Mouse (Mus musculus) liver, adult (tissue): Measurements from ENCODE around the gene Il27.

ENCODE experiments used
- GATA4 ChIP-seq: IDR thresholded peaks from 2 replicates; pipeline ENCODE4 v1.6.1; 2014; ENCODE audit warnings: mild to moderate bottlenecking, low read length; ENCODE audit not compliant: insufficient replicate concordance

Il27 gene

DNA sequence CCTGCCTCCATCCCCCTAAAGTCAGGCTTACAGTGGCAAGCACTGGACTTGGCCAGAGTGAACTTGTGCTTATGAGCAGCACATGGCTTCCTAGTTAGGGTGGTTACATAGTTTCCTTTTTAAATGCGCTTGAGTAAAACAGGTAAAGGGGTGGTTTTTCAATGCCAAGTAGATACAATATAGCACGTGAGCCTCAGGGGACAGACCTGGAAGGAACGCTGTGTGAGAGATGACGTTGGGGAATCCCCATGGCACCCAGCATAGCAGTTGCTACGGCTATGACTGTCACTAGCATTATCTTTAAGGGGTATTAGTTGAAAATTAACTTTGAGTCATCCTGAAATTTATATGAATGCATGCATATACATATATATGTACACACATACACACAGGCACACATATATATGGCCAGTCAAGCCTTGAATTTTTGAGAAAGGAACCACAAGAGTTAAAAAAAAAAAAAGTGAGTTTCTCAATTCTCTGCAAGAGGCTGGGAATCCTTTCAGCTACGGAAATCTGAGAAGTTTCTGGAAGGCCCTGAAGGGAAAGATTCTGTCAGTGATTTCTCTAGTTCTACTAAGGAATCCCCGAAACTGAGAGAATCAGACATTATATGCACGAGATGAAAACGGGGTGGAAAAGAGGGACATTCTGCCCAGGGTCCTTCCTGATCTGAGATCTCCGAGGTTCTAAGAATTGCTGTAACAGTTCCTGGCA lies 25.0 kb upstream of the Il27 start:
- TF ChIP-seq GATA4 = no peak

DNA sequence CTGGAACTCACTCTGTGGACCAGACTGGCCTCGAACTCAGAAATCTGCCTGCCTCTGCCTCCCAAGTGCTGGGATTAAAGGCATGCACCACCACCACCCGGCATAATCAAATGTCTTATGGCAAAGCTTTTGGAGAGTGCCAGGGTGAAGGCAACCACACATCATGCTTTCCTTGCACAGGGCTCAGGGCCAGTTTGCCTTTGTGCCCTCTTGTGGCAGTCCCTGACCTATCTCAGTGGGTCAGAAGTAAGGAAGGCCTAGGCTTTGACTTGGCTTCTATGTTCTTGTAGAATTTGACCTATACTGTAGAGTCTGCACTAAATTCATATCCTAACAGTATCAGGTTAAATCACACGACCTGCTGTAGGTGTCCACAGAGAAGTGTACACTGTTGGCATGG lies 22.0 kb upstream of the Il27 start:
- TF ChIP-seq GATA4 = no peak

DNA sequence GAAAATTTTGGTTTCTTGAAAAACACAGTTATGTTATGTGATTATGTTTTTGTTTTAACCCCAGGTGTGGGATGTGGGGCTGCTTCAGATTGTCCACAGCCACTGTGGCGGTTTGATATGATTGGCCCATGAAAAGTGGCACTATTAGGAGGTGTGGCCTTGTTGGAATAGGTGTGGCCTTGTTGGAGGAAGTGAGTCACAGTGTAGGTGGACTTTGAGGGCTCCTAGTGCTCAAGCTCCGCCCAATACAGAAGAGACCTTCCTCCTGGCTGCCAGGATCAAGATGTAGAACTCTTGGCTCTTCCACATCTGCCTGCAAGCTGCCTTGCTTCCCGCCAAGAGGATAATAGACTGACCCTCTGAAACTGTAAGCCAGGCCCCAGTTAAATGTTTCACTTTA lies 18.0 kb upstream of the Il27 start:
- TF ChIP-seq GATA4 = no peak

DNA sequence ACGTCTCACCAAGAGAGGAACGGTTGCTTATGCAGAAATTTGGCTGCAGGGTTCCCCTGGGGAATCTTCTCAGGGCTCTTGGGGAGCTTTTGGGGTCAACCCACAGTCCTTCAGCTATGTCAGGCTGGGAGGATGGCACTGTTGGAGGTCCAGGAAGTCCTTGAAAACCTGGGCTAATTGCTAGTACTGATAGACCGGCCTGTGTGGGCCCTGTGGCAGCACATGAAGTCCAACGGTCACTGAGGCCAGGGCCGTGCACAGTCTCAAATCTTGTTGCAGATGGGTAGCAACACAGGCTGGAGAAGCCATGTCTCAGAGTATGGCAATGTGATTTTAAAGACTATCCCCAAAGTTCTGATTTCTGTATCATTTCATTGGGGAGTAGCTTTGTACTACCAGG lies 13.1 kb upstream of the Il27 start:
- no peak for TF ChIP-seq GATA4

DNA sequence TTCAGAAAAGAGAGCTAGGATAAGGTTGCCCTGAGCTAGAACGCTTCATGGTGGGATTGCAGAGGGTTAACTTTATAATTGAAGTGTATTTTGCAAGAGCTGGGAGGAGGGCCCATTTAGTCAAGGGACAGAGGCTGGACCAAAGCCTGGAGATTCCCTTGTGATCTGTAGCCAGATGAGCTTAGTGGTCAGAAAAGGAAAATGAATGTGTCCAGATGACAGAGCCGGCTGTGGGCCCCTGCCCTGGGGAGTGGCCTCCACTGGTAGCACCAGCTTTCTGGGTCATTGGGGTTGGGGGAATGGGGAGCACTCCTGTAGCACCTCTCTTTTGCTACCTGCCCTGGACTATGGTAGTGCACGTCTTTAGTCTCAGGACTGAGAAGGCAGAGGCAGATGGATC lies 12.3 kb upstream of the Il27 start:
- TF ChIP-seq GATA4 = no peak

DNA sequence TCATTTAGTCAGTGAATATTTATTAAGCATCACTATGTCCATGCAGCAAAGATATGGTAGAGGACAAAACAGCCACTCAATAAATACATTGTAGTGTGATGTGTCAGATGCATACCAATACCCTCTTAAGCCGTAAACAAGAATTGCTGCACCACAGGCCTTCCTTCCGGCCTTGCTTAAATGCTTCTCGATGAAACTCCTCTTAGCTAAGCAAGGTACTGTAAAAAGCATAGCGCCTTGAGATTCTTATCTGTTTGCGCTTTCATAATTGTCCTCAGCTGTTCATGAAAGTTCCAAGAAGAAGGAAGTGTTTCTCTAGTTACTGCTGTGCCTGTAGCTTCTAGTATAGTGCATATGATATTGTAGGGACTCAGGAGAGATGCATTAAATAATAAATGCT lies 11.9 kb upstream of the Il27 start:
- no peak for TF ChIP-seq GATA4

DNA sequence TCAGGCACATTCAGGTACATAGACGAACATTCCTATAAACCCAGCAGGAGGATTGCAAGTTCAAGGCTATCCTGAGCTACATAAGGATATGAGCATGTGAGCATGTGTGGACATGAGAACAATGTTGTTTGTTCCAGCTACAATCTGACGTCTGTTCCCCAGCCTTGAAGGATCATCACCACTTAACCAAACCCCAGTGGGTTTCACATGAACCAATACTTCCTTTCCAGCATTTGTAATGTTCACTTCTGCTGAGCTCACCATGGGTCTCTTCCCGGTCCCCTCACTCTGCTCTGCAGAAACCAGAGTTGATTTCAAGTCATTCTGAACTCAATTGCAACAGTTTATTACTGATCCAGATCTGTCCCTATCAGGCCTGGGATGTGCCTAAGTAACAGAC lies 7.9 kb upstream of the Il27 start:
- no peak for TF ChIP-seq GATA4

DNA sequence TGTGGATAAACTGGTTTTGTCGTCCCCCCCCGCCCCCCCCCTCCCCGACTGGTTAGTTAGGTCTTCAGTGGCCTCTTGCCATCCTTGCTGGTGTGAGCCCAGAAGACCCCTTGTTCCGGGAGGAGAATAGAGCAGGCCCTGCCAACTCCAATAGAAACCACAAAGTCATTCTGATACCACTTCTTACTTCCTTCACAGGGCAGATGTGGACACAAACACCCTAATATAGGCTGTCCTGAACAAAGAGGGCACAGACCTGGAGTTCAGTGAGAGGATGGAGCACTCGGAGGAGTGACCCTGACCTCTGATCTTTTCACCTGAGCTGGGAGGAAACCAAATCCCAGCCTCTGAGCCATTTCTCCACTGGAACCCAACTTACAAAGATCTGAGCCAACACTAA lies 7.2 kb upstream of the Il27 start:
- TF ChIP-seq GATA4 = no peak

DNA sequence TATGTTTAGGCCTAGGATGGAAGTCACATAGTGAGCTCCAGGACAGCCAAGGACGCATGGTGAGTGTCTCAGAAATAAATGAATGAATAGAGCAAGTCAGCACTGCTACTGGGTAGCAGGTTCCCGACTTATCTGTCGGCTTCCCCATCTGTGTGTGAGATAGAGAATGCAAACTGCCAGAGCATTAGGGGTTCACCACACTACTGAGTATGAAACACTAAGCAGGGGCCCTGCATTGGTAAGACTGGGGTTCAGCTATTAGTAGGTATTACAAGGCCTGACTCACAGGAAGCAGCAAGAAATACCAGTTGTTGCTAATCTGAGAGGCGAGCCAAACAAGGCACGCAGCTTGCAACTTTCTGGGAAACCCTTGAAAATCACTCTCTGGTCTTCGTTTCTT lies 4.2 kb upstream of the Il27 start:
- TF ChIP-seq GATA4 = no peak

DNA sequence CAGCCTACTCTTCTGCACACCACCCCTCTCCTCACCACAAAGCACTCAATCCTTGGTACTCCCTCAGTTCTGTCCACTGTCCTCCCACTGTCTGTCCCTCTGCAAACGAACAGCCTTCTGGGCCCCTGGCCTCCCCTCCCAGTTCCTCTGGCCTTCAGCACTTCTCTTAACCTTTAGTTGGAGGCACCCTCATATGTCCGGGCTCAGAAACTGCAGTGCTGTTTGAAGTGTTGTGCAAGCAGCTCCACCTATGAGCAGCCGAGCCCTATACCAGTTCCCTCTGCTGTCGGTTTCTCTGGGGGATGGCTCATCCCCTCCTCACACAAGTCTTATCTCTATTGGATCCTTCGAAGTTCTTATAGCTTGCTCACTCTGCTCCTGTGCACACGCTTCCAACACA lies 1.7 kb upstream of the Il27 start:
- TF ChIP-seq GATA4 = no peak

DNA sequence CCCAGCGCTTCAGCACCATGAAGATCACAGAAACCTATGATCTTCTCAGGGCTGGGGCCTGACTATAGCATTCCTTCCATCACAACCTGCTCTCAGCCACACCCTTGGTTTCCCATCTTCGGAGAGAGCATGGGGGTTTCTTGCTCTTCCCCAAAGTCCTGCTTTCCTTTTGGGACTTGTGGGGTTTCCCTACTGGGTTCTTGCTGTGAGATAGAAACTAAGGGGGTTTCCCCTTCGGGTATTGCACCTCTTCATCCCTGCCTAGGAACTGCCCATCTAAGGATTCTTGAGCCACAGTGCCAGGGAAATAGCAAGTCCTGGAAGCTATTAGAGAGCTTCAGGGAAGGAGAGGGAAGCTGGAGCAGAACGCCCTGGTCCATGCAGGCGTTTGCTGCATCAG lies 1.1 kb upstream of the Il27 start:
- no peak for TF ChIP-seq GATA4

DNA sequence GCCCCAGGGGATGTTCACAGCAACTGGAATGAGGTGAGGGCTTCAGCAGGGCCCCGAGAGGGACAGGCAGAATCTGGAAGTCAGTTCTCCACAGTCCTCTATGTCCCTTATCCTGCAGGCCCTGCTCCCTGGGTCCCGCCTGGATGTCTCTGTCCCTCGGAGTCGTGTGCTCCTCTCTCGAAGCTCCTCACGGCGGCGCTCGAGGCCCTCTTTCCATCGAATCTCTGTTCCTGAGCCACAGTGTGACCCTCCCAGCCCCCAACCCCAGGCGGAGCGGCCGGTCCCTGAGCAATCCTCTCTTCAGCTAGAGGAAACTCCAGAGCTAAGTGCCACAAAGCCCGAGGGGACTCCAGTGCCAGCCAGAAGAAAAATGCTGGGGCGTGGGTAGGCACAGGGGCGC lies 7.0 kb downstream of the Il27 start:
- no peak for TF ChIP-seq GATA4

DNA sequence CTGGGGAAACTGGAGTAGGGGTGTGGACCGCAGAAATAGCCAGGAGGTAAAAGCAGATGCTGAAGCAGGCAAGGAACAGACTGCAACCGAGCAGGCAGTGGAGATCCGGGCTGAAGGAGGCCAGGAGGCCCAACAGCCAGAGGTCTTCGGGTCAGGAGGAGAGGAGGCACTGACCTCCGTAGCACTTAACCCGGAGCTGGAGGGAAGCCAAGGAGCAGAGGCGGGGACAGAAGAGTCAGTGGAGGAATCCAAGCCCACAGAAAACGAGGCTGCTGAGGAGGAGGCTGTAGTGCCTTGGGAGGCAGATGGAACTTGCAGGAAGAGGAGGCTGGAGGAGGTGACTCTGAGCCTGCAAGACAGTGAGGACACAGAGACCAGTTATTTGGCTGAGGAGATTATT lies 7.9 kb downstream of the Il27 start:
- no peak for TF ChIP-seq GATA4

DNA sequence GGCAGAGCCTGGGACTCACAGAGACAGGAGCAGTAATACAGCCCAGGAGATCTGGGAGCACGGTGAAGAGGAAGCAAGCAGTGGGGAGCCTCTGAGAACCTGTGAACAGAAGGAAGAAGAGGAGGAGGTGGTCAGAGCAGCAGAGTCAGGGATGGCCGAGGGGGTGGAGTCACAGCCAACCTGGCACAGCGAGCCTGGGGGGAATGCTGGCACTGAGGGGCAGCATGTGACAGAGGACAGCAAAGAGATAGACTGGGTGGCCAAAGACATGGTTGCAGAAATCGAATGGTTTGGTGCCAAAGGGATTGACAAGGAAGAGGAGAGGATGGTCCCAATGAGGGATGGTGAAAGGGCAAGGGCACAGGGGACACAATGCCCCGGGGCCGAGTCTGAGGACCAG lies 9.0 kb downstream of the Il27 start, which contains the start of gene Cln3:
Gene Cln3 (minus strand): TSS at position 101 of the 400 bp plus-strand sequence.
- no peak for TF ChIP-seq GATA4

DNA sequence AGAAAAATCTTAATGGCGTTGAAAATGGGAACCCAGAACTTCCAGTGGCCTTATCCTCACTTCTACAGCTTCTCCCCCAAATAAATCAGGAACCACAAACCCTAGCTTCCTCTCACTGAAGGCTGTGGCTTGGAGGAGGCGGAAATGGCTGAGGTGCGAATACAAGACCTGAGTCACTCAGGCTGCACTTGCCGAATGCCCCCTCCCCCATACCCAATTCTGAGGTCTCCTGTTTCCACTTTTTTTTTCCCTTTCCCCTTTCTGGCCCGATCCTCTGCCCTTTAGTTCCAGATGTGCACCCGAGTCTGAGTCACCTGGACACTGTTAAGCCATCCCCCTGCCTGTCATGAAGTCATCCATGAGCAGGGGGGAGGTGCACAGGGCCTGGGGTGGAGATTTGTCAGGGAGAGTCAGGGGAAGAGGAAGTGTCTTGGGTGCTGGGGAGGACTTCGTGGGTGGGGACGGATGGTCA lies 10.2 kb downstream of the Il27 start, which contains the start of gene Apobr:
Gene Apobr (plus strand): TSS at position 437 of the 472 bp plus-strand sequence.
- TF ChIP-seq GATA4 = no peak

DNA sequence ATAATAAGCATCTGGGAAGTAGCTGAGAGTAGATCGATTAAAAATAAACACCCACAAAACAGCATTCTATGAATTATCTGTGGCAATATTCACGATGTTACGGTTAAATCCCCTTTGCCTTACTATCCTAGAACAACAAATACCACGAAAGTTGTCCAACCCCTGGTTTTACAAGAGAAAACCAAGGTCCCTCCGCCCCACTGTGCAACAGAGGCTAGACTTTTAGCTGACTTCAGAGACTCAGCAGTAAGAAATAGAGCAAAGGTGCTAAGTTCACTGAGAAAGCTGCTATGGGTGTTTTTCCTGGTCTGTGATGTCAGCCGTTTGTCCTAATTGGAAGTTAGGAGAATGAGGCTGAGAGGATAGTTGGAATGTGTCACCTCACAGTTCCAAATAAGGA lies 11.0 kb downstream of the Il27 start:
- no peak for TF ChIP-seq GATA4

DNA sequence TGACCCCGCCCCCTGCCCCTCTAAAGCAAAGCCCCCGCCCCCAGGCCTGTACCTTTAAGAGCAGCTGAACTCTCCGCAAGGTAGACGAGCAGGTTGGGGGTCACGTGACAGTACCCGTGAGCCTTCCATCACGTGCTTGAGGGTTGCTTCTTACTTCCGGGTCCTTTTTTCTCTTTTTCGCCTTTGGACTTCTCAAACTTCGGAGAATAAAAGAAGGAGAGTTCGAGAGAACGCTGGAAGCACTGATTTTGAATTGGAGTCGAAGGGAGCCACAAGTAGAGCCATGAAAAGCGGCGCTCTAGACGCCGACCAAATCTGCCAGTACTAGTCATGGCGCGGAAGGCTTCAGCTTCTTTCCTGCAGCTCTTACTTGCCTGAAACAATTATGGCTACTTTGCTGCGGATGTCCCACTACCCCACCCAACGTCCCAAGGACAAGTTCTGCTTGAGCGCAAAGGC lies 11.5 kb downstream of the Il27 start:
- TF ChIP-seq GATA4 = no peak

DNA sequence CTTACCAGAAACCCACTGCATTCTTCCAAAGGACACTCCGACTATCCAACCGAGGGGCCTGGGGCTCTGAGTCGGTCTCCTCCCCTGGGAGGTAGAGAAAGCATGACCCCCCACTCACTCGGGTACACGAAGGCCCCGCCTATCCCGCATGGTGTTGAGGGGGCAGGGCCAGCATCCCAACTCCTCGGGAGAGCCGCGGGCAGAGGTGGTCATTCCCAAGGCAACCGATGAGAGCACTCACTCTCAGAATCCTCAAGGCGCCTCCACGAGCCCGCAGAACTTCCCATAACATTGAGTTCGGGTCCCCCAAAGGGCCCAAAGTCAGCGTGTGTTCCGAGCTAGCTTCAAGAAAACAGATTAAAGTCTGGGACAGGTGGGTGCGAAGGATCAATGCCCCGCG lies 12.0 kb downstream of the Il27 start:
- TF ChIP-seq GATA4 = no peak

DNA sequence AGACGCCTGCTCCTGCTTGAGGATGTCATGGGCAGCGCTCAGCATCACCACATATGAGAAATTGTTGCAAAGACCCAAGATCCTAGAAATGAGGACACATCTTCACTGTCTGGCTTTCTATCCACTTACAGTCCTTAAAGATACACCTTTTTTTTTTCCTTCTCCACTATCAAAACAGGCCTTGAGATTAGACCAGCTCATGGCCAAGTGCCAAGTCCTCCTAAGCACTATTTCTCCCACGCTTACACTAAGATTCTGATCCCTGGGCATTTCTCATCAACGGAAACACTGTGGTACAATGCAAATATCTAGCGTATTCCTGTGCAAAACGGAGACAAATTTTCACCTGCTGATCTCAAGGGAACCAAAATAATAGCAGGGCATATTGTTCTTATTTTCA lies 13.1 kb downstream of the Il27 start:
- TF ChIP-seq GATA4 = no peak
